Mouse (Mus musculus): ENCODE data around the gene Tprgl.

Gene Tprgl

DNA sequence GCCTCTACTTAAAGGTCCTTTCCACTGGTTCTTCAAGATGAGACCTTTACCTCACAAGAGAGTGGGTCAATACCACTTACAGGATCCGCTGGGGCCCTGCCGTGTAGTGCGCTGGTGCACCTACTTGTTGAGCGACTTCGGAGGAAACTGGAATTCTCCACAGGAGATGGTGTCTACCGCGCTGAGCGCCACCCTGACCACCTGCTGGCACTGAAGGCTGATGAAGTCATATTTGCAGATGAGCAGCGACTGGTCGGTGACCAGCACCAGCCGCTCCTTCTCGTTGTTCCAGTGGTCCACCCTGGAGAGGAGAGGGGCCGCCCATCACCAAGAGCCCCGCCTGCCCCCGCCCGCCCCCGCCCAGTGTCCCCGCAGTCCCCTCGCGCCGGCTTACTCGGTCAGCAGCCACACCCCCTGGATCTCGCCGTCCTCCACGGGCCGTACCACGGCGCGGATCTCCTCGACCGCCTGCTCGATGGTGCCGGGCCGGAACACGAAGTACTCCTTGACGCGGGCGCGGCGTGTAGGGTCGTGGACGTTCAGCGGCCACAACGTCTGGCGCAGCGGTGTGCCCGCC lies 417 bp downstream of the Tprgl start:
- DNase-seq (ENCODE audit: low read depth) = no peak

DNA sequence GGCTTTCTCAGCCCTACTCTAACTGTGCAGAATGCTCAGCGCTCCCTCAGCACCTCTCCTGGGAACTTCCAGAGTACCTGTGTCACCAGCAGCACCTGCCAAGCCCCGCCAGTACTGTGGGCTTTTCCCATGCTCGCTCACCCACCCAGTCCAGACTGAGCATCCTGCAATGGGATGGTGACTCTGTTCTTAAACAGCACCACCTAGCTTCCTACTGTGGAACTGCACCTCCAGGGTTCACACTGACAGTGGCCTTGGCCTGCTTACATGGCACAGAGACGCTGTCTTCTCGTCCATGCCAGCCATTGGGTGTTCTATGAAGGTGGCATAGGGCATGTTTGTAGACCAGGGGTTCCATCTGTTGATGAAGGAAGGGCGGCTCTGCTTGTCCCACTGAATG lies 1.5 kb downstream of the Tprgl start:
- peak; percentile 87 for DNase-seq (ENCODE audit: low read depth)

DNA sequence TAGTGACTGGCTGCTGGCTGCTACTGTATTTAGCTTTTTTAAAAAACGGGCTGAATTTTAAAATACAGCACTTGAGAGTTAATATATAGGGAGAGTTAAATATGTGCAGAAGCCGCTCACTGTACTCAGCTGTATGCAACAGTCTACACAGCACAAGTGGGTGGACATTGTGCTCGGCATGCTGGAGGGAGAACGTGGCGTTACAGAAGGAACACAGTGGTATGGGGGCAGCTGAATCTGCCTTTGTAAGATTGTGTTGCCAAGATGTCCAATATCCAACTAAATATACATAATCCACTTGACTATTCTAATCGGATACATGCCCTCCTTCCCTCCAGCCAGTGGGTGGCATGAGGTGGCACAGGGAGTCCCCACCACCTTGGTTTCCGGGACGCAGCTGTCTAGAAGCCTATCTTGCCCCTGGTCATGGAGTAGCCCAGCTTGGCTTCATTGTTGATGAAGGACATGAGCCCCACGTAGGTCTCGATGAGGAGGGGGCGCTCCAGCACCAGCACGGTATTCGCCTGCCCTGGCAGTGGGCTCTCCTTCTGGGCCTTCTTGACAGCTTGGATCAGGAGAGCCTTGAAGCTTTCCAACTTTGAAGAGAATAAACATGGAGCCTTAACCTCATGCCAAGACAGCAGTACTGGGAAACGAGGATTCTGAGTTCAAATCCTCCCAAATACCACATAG lies 2.4 kb downstream of the Tprgl start:
- no peak for DNase-seq (ENCODE audit: low read depth)

DNA sequence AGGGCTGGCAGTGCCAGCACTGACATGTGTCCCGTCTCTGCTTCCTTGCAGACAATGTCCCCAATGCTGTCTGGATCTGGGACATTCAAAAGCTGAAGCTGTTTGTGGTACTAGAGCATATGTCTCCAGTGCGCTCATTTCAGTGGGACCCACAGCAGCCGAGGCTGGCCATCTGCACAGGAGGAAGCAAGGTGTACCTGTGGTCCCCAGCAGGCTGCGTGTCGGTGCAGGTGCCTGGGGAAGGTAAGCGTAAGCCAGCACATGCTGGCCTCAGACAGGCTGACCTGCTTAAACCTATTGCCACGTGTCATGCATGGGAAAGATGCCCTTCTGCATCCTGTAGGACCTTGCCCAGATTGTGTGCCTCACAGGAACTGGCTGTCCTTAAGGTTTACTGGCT lies 4.4 kb downstream of the Tprgl start:
- DNase-seq (ENCODE audit: low read depth) = no peak

DNA sequence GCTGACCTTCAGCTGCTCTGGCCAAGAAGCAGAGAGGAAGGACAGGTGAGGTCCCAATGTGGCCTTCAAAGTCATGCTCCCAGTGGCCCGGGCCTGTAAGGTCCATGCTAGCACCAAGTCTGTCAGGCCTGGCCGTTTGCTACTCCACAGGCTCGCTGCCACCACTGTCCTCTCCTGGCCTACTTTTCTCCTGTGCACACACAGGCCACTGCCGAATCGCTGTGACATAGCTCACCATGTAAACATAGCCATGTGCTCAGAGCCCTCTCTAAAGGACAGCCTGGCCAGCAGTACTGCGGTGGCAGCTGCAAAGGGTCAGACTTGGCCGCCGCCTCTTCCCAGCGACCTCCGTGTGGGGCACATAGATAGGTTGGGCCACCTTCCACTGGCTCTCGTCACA lies 6.4 kb downstream of the Tprgl start:
- DNase-seq (ENCODE audit: low read depth) = no peak

DNA sequence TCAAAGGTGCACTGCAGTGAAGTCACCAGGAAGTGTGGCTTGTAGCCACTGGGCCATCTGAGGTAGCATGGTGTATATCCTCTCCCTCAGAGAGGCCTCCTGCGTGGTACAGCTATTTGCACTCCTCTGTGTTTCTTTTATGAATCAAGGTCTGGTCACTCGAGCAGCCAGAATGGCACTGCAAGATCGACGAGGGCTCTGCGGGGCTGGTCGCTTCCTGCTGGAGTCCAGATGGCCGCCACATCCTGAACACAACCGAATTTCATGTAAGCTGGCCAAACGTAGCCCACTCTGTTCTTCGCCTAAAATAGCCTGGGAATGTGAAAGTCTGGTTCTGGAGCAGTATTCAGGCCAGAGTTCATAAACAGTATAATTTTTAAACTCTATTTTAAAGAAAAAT lies 14.1 kb downstream of the Tprgl start:
- DNase-seq (ENCODE audit: low read depth) = no peak

DNA sequence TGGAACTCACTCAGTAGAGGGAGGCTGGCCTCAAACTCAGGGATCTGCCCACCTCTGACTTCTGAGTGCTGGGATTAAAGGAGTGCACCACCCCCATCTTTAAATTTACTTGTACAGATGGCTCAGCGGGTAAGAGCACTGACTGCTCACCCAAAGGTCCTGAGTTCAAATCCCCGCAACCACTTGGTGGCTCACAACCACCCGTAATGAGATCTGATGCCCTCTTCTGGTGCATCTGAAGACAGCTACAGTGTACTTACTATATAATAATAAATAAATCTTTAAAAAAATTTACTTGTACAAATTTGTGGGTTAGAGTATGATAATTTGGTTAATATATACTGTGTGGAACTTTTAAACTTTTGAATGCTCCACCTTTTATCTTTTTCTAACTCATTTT lies 15.8 kb downstream of the Tprgl start:
- no peak for DNase-seq (ENCODE audit: low read depth)

DNA sequence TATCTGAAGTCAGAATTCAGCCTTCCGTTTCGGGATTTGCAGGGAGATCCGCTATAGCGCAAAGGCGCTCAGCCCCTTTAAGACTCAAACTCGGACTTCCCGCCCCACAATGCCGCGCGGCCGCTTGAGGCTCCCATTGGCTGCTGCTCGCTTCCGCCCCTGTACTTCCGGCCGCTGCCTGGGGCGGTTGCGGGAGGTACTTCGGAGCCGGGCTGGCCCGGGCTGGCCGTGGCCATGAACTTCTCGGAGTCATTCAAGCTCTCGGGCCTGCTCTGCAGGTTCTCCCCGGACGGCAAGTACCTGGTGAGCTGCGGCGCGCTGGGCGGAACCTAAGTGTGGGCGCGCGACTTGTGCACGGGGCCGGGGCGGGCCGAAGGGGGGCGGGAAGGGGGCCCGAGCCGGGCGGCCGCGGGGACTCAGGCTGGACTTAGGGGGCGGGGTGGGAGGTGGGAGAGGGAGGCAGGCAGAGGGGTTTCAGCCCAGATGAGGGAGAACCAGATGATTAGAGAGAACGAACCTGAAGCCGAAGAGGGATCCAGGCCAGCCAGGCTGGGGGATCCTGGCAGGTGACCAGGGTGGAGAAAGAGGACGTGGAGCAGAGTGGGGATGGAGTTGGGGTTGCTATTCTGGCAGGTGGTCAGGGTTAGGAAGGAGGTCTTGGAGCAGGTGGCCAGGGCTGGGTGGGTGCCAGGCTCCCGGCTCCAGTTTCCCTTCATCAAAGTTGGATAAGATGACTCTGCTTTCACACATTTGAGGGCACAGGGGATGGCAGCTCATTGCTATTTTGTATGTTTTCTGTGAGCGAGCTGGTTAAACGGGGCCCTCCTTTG lies 18.0 kb downstream of the Tprgl start, which contains the start of gene Wrap73:
Gene Wrap73, plus strand, starts transcription at position 162 of the 830 bp plus-strand sequence.
- peak; percentile 92 for DNase-seq (ENCODE audit: low read depth)

DNA sequence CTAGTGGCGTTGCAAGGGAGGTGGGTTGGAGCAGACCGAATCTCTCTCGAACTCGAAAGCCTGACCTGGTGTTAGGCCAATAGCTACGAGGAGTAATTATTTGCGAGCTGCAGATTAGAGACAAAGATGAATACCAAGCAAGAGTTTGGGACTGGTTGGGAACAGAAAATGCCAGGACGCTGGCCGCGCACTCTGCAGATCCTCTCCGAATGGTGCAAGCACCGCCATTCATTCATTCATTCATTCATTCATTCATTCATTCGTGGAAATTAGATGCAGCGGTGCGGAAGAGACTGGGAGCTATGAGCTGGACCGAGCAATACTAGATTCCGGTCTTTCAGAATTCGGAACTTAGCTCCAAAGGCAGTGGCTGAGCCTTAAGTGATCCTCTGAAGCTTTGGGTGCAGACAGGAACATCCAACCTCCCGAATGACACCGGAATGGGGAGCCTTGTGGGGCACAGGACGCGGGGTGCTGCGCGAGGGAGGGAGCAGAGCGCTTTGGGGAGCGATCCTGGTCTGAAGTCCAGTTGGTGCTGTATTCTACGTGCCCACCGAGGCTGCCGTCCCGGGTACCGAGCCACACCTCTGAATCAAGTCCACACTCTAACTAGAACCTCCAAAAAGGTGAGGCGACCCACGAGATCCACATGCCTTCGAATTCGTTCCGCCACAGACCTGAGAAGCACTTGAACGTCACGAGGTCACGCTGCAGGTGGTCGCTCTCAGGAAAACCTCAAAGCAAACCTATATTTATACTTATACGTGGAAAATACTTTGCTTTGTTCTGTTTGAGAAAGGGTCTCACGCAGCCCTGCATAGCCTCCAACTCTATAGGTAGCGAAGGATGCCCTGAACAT lies 19.2 kb downstream of the Tprgl start:
- DNase-seq (ENCODE audit: low read depth) = no peak

DNA sequence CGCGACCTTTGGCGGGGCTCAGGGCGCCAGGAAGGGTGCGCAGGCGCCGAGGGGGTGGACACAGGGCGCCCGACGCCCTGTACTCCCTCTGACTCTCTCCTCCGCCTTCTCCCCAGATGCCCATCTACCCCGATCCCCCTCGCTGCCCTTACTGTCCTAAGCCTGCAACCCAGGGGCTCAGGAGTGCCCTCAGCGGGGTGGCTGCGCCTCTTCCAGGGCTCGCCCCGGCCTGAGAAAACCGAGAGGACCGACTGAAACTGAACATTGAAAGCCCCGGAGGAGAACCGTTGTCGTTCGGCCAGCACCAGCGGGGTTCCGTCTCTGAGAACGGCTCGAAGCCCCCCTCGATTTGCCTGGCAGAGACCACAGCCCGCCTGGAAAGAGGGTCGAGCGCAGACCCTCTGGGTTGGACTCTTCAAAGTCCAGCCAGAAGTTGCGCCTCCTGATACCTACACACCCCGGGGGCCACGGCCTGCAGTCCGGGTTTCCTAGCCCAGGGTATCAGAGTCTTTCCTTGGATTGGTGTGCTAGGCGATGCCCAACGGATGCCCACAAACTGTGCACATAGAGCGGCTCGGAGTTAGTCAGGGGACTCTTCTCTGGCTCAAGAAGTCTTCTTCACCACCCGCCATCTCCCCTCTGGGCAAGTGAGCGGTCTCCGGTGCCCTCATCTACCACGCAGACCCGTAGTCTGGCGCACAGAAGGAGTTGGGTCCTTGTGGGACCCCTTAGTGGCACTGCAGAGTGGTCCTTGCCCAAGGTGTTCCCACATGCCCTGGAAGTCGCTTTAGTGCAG lies 20.1 kb downstream of the Tprgl start:
- DNase-seq (ENCODE audit: low read depth) = no peak

DNA sequence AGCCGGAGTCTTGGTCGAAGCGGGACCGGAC lies 20.5 kb downstream of the Tprgl start, which contains the start of gene Trp73:
Gene Trp73, minus strand, starts transcription at position 27 of the 31 bp plus-strand sequence.
- no peak for DNase-seq (ENCODE audit: low read depth)

DNA sequence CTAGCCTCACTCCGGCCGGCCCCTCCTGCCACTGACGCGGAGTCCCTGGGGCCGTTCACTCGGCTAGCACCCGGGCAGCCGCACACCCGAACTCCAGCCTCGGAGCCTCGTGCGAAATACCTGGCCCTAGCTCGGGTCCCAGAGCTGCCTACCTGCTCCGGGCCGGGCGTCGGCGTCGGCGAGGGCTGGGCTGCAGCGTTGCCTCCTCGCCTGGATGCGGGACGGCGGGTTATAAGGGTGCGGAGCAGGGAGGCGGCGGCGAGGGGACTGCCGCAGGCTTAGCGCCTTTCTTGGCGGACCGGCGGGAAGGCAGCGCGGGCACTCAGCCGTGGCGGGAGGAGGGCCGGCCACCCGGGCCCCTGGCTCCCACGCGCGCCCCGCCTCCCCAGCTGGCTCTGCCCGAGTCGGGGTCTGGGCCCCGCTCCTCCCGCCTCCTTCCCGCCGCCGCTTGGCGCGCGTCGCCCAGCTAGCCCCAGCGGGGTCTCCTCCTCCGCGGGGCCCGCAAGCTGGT lies 20.7 kb downstream of the Tprgl start:
- no peak for DNase-seq (ENCODE audit: low read depth)

DNA sequence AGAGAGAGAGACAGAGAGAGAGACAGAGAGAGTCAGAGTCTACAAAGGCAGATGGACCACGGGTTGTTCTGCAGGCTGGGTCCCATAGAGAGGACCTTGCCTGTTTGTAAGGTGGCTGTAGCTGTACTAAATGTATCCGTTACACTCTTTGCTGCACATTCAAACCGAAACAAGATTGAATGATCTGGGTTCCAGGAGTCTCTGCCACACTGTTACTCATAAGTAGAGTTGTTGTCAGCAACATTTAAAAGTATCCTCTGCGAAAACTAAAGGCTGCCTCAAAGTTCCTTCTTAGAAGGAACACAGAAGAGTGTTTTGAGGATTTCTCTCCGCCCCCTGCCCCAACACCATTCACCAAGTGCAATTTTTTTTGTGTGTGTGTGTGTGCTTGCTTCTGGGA lies 23.3 kb downstream of the Tprgl start:
- no peak for DNase-seq (ENCODE audit: low read depth)

DNA sequence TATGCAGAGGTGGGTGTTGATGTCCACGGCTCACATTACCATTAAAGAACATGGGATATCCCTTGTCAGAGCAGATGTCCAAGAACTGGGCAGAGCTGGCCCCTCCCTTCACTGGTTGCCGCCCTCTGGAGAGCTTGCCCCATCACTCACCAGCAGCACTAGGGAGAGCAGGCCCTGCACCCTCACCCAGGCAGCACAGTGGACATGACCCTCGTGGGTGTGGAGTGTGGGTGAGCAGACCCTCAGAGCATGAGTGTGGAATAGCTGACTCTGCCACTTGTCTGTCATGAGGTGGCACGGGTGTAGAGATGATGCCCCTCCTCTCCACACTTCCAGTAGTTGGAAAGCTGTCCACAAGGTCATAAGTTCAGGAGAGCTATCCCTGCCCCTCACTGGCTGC lies 25.7 kb downstream of the Tprgl start:
- DNase-seq (ENCODE audit: low read depth) = no peak

DNA sequence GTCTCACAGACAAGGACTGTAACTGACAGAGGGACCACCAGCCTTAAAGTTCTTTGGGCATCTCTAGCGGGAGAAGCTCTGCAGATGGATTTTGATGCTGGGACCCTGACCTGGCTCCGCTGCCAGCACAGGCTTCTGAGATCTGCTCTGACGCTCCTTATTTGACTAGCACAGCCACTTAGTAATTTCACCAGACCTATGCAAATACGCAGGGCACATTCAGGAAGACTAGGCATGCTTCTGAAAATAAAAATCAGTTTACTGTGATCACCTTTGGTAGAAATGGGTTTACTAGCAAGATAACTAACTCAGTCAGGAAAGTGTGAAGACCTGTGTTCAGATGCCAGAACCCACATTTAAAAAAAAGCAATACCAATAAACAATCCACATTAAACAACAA lies 28.6 kb downstream of the Tprgl start:
- no peak for DNase-seq (ENCODE audit: low read depth)

DNA sequence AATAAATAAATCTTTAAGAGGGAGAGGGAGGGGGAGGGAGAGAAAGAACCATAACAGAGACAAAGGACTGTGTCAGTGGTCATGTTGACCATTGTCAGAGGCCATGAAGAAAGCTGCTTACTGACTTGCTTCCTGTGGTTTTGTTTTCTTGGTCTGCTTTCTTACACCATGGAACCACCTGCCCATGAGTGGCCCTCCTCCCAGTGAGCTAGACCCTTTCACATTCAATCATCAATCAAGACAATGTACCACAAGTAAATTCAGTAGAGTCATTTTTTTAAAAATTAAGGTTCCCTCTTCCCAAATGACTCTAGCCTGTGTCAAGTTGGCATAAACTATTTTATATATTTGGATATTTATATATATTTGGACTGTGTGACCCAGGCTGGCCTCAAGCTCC lies 30.5 kb downstream of the Tprgl start:
- no peak for DNase-seq (ENCODE audit: low read depth)

DNA sequence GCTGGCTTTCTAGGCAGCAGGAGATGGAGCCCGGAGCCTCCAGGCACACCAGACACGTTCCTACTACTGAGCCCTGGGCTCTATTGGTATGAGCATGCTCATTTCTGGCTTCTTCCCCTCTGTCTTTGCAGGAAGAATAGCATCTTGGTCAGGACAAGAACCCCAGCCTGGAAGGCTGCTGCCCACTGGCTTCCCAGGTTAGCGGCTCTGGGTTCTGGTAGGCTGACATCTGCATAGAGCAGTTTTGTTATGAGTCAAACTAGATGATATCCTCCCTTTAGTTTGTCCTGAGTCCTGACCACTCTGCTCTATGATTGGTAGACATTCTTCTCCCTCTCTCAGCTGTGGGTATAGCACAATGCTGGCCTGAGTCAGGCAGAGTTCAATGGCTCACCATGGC lies 33.2 kb downstream of the Tprgl start:
- no peak for DNase-seq (ENCODE audit: low read depth)

DNA sequence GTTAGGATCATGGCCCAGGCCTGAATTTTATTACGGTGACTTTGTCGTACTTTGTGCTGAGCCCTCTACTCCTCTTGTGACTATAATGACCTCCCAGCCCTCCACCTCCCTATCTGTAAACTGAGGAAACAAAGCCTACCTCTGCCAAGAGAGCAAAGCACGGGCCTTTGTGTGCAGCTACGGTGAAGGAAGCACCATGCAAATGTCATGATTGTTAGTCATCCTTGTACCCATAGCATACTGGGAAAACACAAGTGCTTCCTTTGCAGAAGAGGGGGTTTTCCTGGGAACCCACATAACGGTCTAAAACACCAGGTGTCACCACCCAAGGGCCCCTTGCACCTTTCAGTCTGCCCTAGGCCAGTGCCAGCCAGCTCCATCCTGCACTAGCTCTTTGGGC lies 35.3 kb downstream of the Tprgl start:
- no peak for DNase-seq (ENCODE audit: low read depth)

DNA sequence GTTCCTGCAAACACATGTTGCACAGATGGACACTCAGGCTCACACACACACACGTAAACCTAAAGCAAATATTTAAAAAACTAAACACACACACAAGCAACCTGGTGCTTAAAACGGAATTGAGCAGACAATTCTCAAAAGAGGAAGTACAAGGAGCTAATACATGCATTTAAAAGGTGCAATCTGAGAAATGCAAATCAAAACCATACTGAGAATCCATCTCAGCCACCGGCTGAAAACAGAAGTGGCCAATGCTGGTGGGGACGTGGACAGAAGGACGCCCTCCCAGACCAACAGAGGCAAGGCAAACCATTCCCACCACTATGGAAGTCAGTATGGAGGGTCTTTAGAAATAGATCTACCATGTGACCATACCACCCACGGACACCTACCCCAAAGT lies 36.9 kb downstream of the Tprgl start:
- DNase-seq (ENCODE audit: low read depth) = no peak

DNA sequence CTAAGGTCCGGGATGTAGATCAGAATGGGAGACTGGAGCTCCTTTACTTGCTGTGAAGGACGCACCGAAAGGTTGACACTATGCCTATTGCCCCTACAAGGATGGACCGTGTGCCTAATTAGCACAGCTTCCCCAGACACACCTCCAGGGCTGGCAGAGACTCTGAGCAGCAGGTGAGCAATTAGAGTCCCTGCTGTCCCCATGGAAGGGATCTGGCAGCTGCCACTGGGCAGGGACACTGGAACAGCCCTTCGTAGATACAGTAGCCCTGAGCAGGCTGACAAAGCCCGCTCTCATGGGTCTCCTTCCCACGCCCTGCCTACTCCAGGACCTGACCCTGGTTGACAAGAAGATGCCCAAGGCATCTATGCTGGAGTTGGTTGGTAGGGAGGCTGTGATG lies 38.1 kb downstream of the Tprgl start:
- no peak for DNase-seq (ENCODE audit: low read depth)

DNA sequence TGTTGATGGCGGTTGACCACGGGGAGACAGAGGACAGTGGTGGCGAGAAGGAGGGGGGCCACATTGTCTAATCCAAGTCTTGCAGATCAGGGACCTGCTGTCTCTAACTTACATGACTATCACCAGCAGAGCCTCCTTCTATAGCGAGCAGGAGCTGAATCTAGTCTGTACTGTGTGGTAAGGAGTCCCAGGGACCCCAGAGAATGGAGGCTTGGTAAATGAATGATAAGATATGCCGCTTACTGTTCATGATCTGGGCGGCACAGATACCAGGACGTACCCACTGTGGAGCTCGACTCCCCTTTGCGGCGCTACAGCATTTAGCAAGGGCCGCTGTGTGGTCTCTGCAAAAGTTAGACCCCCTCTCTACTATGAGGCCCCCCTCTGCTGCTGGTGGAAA lies 38.7 kb downstream of the Tprgl start:
- DNase-seq (ENCODE audit: low read depth) = no peak

DNA sequence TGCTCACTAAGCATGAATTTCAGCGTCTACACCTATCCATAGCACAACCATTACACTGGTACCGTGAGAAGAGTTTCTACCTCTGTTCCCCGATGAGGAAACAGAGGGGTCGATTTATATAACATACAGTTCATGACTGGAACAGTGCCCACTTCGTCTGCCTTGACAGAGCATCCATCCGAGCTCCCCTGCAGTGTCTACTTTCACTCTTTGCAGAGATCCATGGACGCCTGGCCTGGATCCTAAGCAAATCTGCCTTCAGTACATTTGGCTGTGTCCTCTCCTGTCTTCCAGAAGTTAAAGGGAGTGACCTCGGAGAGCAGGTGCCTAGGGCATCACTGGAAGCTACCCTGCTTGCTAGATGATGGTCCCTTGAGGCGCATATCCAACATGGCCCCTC lies 41.3 kb downstream of the Tprgl start:
- DNase-seq (ENCODE audit: low read depth) = no peak

Data from NIH3T3 (cell line).